Mouse (Mus musculus) lung, postnatal 0 days (tissue): Measurements from ENCODE around the gene Chn2.

Experiments used
- CTCF ChIP-seq: IDR thresholded peaks from 2 replicates; pipeline ENCODE4 v1.5.1; 2016; ENCODE audit warnings: antibody characterized with exemption, mild to moderate bottlenecking
- EP300 ChIP-seq: IDR thresholded peaks from 2 replicates; pipeline ENCODE4 v1.6.1; 2016; ENCODE audit warnings: antibody characterized with exemption, mild to moderate bottlenecking, control low read depth

DNA sequence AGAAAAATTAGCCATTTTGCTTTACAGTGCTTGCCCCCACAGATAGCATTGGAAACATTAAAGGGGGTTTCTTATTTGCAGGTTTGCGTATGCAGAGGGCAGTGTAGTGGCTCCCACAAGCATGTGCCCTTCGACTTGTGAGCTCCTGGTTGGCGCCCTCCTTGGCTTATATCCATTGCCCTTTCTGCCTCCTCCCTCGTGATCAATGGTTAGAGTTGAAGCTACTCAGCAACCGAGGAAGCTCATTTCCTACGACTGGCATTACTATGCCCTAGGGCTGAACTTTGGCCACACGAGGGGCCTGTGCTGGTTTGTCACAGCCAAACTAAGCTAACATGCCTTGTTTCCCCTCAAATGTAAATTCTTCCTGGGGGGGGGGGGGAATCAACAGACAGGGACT, 11.8 kb downstream of the Chn2 start:
- TF ChIP-seq CTCF (no peak), EP300 (no peak)
